Mouse (Mus musculus) lung, embryonic 16.5 days (tissue): ENCODE results near the gene Nosip. TPM values are rescaled to one million over a fixed set of nuclear protein-coding genes. Genes with fewer than 3 reads are reported as not detected.
A peak's percentile ranks its signal among the peaks of the same experiment; 100 is the strongest.

ENCODE experiments used
- ATAC-seq: fragments of 200-750 bp; cut with Nextera tagmentation; 2 replicates; pipeline ENCODE4 v1.8.0; 2017; ENCODE audit warnings: low read depth, mild to moderate bottlenecking, moderate library complexity
- H3K27ac ChIP-seq: fragments of 300-500 bp; sonication (generic); 2 replicates; pipeline ENCODE4 v1.5.1; 2014; ENCODE audit warnings: mild to moderate bottlenecking, control low read depth, low read length
- H3K27me3 ChIP-seq: fragments of 300-500 bp; sonication (generic); 2 replicates; pipeline ENCODE4 v1.6.1; 2014; ENCODE audit warnings: low read depth, low read length, mixed read lengths; ENCODE audit not compliant: control insufficient read depth, insufficient read depth
- H3K36me3 ChIP-seq: fragments of 300-500 bp; sonication (generic); 2 replicates; pipeline ENCODE4 v1.6.1; 2014; ENCODE audit warnings: low read length; ENCODE audit not compliant: control insufficient read depth, insufficient read depth
- H3K4me1 ChIP-seq: fragments of 300-500 bp; sonication (generic); replicated peaks from 2 replicates; pipeline ENCODE4 v1.6.1; 2014; ENCODE audit warnings: low read length, mixed read lengths; ENCODE audit not compliant: control insufficient read depth, insufficient read depth
- H3K4me2 ChIP-seq: fragments of 300-500 bp; sonication (generic); 2 replicates; pipeline ENCODE4 v1.6.1; 2014; ENCODE audit warnings: low read depth, low read length, control low read depth
- H3K4me3 ChIP-seq: fragments of 300-500 bp; sonication (generic); 2 replicates; pipeline ENCODE4 v1.5.1; 2014; ENCODE audit warnings: mild to moderate bottlenecking, low read length, control low read depth
- H3K9ac ChIP-seq: fragments of 300-500 bp; sonication (generic); 2 replicates; pipeline ENCODE4 v1.6.1; 2014; ENCODE audit warnings: low read length, control low read depth
- H3K9me3 ChIP-seq: fragments of 300-500 bp; sonication (generic); 2 replicates; pipeline ENCODE4 v1.6.1; 2016; ENCODE audit warnings: low read length; ENCODE audit not compliant: control insufficient read depth
- WGBS: fragments of 180-500 bp; shearing (Covaris S2); extraction: QIAGEN DNeasy Blood & Tissue Kit; methylation state at CpG from one replicate; pipeline ENCODE4 v1.1.7; 2014; 5-methylcytosine and 5-hydroxymethylcytosine counted together
- polyA plus RNA-seq: library from polyadenylated mRNA; unstranded; fragments of >200 nt; fragmentation: Nextera tagmentation; extraction: Ambion mirVana; gene quantifications from 2 replicates; pipeline ENCODE4 v1.2.1, GENCODE M21; 2015

The Nosip gene
- polyA plus RNA-seq, 1 experiment from 2014 or later, result 72.5 TPM

GRCm38 (mm10) chr7:45046853-45047350 is 15.3 kb upstream of the Nosip start:
- no peaks in the 10 kb centered on the region for H3K27me3 ChIP-seq
- H3K36me3 ChIP-seq, result peaks cover 69% of the 10 kb centered on the region
- H3K27ac ChIP-seq, result no peak overlapping the region
- peaks cover 15% of the 10 kb centered on the region for H3K4me1 ChIP-seq
- no peak overlapping the region for H3K4me3 ChIP-seq
- no peak for ATAC-seq
- 91% methylated on average over 26 of the region's 26 CpGs for WGBS
- H3K4me2 ChIP-seq, result no peak overlapping the region
- H3K9me3 ChIP-seq, result no peaks in the 10 kb centered on the region
- no peak overlapping the region for H3K9ac ChIP-seq

- no peaks in the 10 kb centered on the region for H3K9me3 ChIP-seq
- no peaks in the 10 kb centered on the region for H3K27me3 ChIP-seq
- 97% methylated on average over 14 of the region's 14 CpGs for WGBS
- no peak overlapping the region for H3K27ac ChIP-seq
- H3K4me1 ChIP-seq, result peaks cover 16% of the 10 kb centered on the region
- no peak overlapping the region for H3K4me3 ChIP-seq
- H3K36me3 ChIP-seq, result peaks cover 65% of the 10 kb centered on the region
- H3K9ac ChIP-seq, result no peak overlapping the region
- H3K4me2 ChIP-seq, result no peak overlapping the region
- no peak for ATAC-seq
Observed at GRCm38 (mm10) chr7:45047491-45047890, 14.7 kb upstream of the Nosip start.

GRCm38 (mm10) chr7:45048001-45048890 is 14.0 kb upstream of the Nosip start:
- Histone ChIP-seq H3K9ac (no peak overlapping the region), H3K27me3 (no peaks in the 10 kb centered on the region), H3K36me3 (peaks cover 58% of the 10 kb centered on the region), H3K4me3 (no peak overlapping the region), H3K4me1 (peaks cover 16% of the 10 kb centered on the region), H3K4me2 (no peak overlapping the region), H3K9me3 (no peaks in the 10 kb centered on the region), H3K27ac (no peak overlapping the region)
- WGBS, result 88% methylated on average over 38 of the region's 38 CpGs
- no peak for ATAC-seq

GRCm38 (mm10) chr7:45048923-45049657 is 13.1 kb upstream of the Nosip start:
- H3K36me3 ChIP-seq, result peaks cover 53% of the 10 kb centered on the region
- H3K9me3 ChIP-seq, result no peaks in the 10 kb centered on the region
- no peak for ATAC-seq
- H3K4me1 ChIP-seq, result peaks cover 16% of the 10 kb centered on the region
- H3K27ac ChIP-seq, result no peak overlapping the region
- H3K4me3 ChIP-seq, result no peak overlapping the region
- no peak overlapping the region for H3K9ac ChIP-seq
- WGBS, result 84% methylated on average over 23 of the region's 23 CpGs
- H3K4me2 ChIP-seq, result no peak overlapping the region
- no peaks in the 10 kb centered on the region for H3K27me3 ChIP-seq

- H3K36me3 ChIP-seq, result peaks cover 38% of the 10 kb centered on the region
- H3K27ac ChIP-seq, result peak overlapping the region; percentile 100
- 7% methylated on average over 16 of the region's 16 CpGs for WGBS
- H3K9me3 ChIP-seq, result no peaks in the 10 kb centered on the region
- peak; percentile 14 for ATAC-seq
- no peaks in the 10 kb centered on the region for H3K27me3 ChIP-seq
- peaks cover 19% of the 10 kb centered on the region for H3K4me1 ChIP-seq
- peak overlapping the region; percentile 90 for H3K4me3 ChIP-seq
- H3K4me2 ChIP-seq, result peak overlapping the region; percentile 95
- peak overlapping the region; percentile 76 for H3K9ac ChIP-seq
Observed at GRCm38 (mm10) chr7:45050945-45051600, 11.2 kb upstream of the Nosip start.

GRCm38 (mm10) chr7:45051601-45051974 is 10.6 kb upstream of the Nosip start:
- H3K4me1 ChIP-seq, result peaks cover 19% of the 10 kb centered on the region
- H3K27me3 ChIP-seq, result no peaks in the 10 kb centered on the region
- ATAC-seq, result no peak
- peak overlapping the region; percentile 95 for H3K4me2 ChIP-seq
- H3K4me3 ChIP-seq, result peak overlapping the region; percentile 90
- 2% methylated on average over 13 of the region's 13 CpGs for WGBS
- H3K36me3 ChIP-seq, result peaks cover 33% of the 10 kb centered on the region
- no peaks in the 10 kb centered on the region for H3K9me3 ChIP-seq
- H3K9ac ChIP-seq, result peak overlapping the region; percentile 76
- peak overlapping the region; percentile 100 for H3K27ac ChIP-seq

GRCm38 (mm10) chr7:45052181-45052861 is 9.9 kb upstream of the Nosip start:
- under 1% methylated on average over 38 of the region's 38 CpGs for WGBS
- Histone ChIP-seq H3K4me3 (peak overlapping the region; percentile 90), H3K27me3 (no peaks in the 10 kb centered on the region), H3K4me1 (peaks cover 19% of the 10 kb centered on the region), H3K4me2 (peak overlapping the region; percentile 95), H3K27ac (peak overlapping the region; percentile 100), H3K9ac (peak overlapping the region; percentile 76), H3K9me3 (no peaks in the 10 kb centered on the region), H3K36me3 (peaks cover 29% of the 10 kb centered on the region)
- ATAC-seq, result no peak

- H3K27me3 ChIP-seq, result no peaks in the 10 kb centered on the region
- H3K4me3 ChIP-seq, result peak within 1 kb of the TSS; percentile 90
- H3K9me3 ChIP-seq, result no peaks in the 10 kb centered on the region
- peaks cover 19% of the 10 kb centered on the region for H3K4me1 ChIP-seq
- no peak for ATAC-seq
- H3K4me2 ChIP-seq, result peak within 1 kb of the TSS; percentile 95
- peak within 1 kb of the TSS; percentile 100 for H3K27ac ChIP-seq
- H3K36me3 ChIP-seq, result peaks cover 24% of the 10 kb centered on the region
- peak within 1 kb of the TSS; percentile 76 for H3K9ac ChIP-seq
- 0% methylated on average over 10 of the region's 18 CpGs for WGBS
Observed at GRCm38 (mm10) chr7:45052862-45053116, 9.4 kb upstream of the Nosip start, which contains the start of gene Prr12. Gene Prr12, minus strand, starts transcription at chr7:45052881.
